Mouse (Mus musculus): Measurements from ENCODE around the gene Dhdh.
"Not testable (repeated sequence)": the region's sequence is repeated elsewhere in the genome, so short reads cannot be mapped to it uniquely, and the experiment has no call there.

The Dhdh gene

GRCm38 (mm10) chr7:45475291-45475969 is 13.2 kb downstream of the Dhdh start:
- DNase-seq (ENCODE audit: low read depth, low spot score): no peak

- DNase-seq (ENCODE audit: low read depth, low spot score): peak; percentile 69
Observed at GRCm38 (mm10) chr7:45470869-45471268, 17.7 kb downstream of the Dhdh start.

GRCm38 (mm10) chr7:45467090-45467670 is 21.4 kb downstream of the Dhdh start:
- no peak for DNase-seq (ENCODE audit: low read depth, low spot score)

- peak; percentile 98 for DNase-seq (ENCODE audit: low read depth, low spot score)
Observed at GRCm38 (mm10) chr7:45466283-45467089, 22.1 kb downstream of the Dhdh start, which contains the start of gene Bax. Gene Bax, minus strand, starts transcription at chr7:45466898.

- no peak for DNase-seq (ENCODE audit: low read depth, low spot score)
Observed at GRCm38 (mm10) chr7:45465549-45465948, 23.1 kb downstream of the Dhdh start.

GRCm38 (mm10) chr7:45465112-45465511 is 23.5 kb downstream of the Dhdh start:
- no peak for DNase-seq (ENCODE audit: low read depth, low spot score)

GRCm38 (mm10) chr7:45463987-45464778 is 24.4 kb downstream of the Dhdh start:
- DNase-seq (ENCODE audit: low read depth, low spot score): no peak

- DNase-seq (ENCODE audit: low read depth, low spot score): not testable (repeated sequence)
Observed at GRCm38 (mm10) chr7:45462868-45463267, 25.7 kb downstream of the Dhdh start.

- DNase-seq (ENCODE audit: low read depth, low spot score): no peak
Observed at GRCm38 (mm10) chr7:45462325-45462724, 26.3 kb downstream of the Dhdh start.

- no peak for DNase-seq (ENCODE audit: low read depth, low spot score)
Observed at GRCm38 (mm10) chr7:45461781-45462180, 26.8 kb downstream of the Dhdh start.

GRCm38 (mm10) chr7:45461326-45461725 is 27.3 kb downstream of the Dhdh start:
- DNase-seq (ENCODE audit: low read depth, low spot score): no peak

GRCm38 (mm10) chr7:45460860-45461314 is 27.7 kb downstream of the Dhdh start:
- peak; percentile 40 for DNase-seq (ENCODE audit: low read depth, low spot score)

- no peak for DNase-seq (ENCODE audit: low read depth, low spot score)
Observed at GRCm38 (mm10) chr7:45460377-45460776, 28.2 kb downstream of the Dhdh start.

GRCm38 (mm10) chr7:45459564-45460140 is 29.0 kb downstream of the Dhdh start, which contains the start of gene Ftl1:
Gene Ftl1, minus strand, starts transcription at chr7:45459884.
- peak; percentile 99 for DNase-seq (ENCODE audit: low read depth, low spot score)

- DNase-seq (ENCODE audit: low read depth, low spot score): peak; percentile 81
Observed at GRCm38 (mm10) chr7:45458748-45459563, 29.6 kb downstream of the Dhdh start.

GRCm38 (mm10) chr7:45457204-45458060 is 31.2 kb downstream of the Dhdh start:
- no peak for DNase-seq (ENCODE audit: low read depth, low spot score)

- no peak for DNase-seq (ENCODE audit: low read depth, low spot score)
Observed at GRCm38 (mm10) chr7:45456721-45457203, 31.8 kb downstream of the Dhdh start.

GRCm38 (mm10) chr7:45455932-45456696 is 32.5 kb downstream of the Dhdh start:
- no peak for DNase-seq (ENCODE audit: low read depth, low spot score)
